Mouse (Mus musculus) stomach, postnatal 0 days (tissue): Measurements from ENCODE around the gene Cyp27b1.

Experiments
- CTCF ChIP-seq: IDR thresholded peaks from 2 replicates; pipeline ENCODE4 v1.5.1; 2016; ENCODE audit warnings: antibody characterized with exemption, low read depth, mild to moderate bottlenecking, moderate library complexity
- EP300 ChIP-seq: optimal IDR thresholded peaks from 2 replicates; pipeline ENCODE3; 2016; ENCODE audit warnings: antibody characterized with exemption

GRCm38 (mm10) chr10:127041774-127042338 lies 6.2 kb upstream of the Cyp27b1 start:
- TF ChIP-seq CTCF (no peak), EP300 (no peak)
